Mouse (Mus musculus): ENCODE results near the gene Kcnmb3.
A peak's percentile ranks its signal among the peaks of the same experiment; 100 is the strongest.

Gene Kcnmb3

DNA sequence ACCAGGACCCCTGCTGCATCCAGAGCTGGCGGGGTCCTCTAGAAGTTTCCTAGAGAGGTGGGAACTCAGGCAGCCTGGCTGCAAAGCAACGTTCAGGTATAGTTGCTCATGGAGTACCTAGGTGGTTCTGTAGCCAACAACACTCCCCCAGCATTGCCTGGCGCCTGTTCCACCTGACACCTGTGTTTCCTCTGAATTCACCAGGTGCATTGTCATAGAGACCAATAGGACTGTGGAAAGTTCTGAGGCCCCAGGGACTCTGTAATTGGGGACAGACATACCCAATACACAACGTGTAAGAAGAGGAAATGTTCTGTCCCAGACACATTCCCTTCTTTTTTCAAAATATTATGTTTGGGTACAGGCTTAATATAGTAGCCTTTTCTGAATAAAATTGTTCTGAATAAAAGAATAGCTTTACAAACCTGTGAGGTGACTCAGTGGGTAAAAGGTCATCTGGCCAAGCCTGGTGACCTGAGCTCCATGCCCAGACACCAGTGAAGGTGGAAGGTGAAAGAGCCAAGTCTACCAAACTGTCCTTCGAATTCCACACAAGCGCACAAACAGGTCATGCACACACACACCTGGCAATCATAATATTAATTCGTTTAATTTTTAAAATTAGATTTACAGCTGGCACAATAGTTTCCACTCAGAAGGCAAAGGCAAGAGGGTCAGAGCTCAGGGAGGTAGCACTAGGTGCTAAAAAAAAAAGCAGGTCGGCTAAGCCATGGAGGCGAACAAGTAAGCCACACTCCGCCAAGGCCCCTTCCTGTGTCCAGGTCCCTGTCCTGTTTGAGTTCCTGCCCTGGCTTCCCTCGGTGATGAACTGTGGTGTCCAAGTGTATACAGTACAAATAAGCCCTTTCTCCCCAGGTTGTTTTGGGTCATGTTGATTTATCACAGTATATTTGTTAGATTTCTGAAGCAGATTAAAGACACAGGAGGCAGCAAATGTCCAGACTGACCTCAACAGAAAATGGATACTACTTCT is at the start of gene Kcnmb3:
Gene Kcnmb3, minus strand, starts transcription at position 135 of the 994 bp plus-strand sequence.
- no peak for DNase-seq (ENCODE audit: extremely low spot score)

DNA sequence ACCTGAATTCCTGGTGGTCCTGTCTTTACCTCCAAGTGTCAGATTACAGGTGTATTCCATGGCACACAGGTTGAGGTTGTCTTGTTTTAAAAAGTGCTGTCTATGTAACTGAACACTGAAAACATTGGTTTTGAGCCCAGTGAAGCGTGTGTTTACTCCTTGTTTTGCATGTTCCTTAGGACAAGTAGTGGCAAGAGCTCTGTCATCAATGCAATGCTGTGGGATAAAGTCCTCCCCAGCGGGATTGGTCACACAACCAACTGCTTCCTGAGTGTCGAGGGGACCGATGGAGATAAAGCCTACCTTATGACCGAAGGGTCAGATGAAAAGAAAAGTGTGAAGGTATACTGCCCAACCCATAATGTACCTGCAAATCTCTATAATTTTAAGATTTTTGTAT is 46.1 kb upstream of the Kcnmb3 start:
- no peak for DNase-seq (ENCODE audit: extremely low spot score)

GRCm38 (mm10) chr3:32537556-32537955 is 45.5 kb upstream of the Kcnmb3 start:
- DNase-seq (ENCODE audit: extremely low spot score): no peak

- no peak for DNase-seq (ENCODE audit: extremely low spot score)
Observed at GRCm38 (mm10) chr3:32535692-32536091, 43.7 kb upstream of the Kcnmb3 start.

DNA sequence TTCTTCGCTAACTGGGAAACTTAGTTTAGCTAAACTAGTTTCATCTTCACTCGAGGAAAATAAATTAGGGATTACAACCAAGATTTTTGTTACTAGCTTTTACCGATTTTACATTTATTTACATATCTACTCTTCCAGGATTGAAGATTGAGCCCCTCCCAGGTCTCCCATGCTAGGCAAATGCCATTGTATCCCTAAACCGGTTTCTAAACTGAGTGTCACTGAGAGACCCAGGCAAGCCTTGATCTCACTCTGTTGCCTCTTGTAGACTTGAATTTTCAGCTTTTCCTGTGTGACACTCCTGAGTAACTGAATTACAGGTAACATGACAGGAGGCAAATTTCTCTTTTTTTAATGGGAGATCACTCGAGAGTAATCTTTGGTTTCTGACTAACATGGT is 38.0 kb upstream of the Kcnmb3 start:
- DNase-seq (ENCODE audit: extremely low spot score): peak; percentile 20

- peak; percentile 93 for DNase-seq (ENCODE audit: extremely low spot score)
Observed at GRCm38 (mm10) chr3:32529303-32529898, 37.4 kb upstream of the Kcnmb3 start, which contains the start of gene Mfn1. TSS of gene Mfn1 (plus strand) at chr3:32529465.

GRCm38 (mm10) chr3:32527181-32527580 is 35.1 kb upstream of the Kcnmb3 start:
- DNase-seq (ENCODE audit: extremely low spot score): no peak

DNA sequence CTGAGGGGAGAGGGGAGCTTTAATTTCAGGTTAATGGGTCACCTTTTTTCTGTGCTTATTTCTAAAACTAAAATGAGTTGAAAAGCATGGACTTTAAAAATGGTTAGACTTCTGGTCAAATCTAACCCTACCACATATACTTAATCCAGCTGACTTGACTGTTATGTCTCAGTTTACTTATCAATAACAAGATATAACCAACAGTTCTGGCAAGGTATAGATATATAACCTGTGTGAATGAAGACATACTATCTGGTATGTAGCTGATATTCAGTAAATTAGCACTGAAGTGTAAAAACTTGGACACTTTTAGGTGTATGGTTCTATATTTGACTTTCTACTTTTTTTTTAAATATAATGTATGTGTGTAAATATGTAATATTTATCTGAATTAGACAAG is 21.5 kb upstream of the Kcnmb3 start:
- no peak for DNase-seq (ENCODE audit: extremely low spot score)

DNA sequence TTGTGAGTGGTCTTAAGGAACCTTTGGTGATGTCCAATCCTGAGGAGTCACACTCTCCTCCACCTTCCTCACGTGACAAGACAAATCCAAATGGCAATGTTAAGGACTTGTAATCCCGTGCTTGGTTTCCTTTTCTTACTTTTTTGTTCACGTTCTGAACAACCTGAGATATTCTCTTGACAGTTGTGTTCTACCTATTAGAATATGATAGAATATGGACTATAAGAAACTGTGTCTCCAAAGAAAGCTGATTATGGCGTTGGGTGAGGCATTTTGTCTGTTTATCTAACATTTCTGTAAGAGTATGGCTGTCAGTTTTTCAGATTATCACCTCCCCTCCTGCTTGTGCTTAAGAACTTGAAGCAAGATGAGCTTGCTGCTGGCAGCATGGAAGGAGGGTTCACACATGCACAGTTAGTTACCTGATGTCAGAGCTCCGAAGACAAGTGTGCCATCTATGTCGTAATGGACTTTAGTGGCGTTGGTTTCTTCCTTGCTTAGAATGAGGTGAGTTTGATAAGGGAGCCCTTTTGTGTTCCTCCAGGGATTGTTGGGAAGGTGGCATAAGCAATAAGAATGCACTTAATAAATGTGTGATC is 20.8 kb upstream of the Kcnmb3 start:
- no peak for DNase-seq (ENCODE audit: extremely low spot score)

GRCm38 (mm10) chr3:32511191-32511550 is 19.1 kb upstream of the Kcnmb3 start:
- no peak for DNase-seq (ENCODE audit: extremely low spot score)

GRCm38 (mm10) chr3:32510375-32511190 is 18.6 kb upstream of the Kcnmb3 start:
- DNase-seq (ENCODE audit: extremely low spot score): peak; percentile 100

- DNase-seq (ENCODE audit: extremely low spot score): no peak
Observed at GRCm38 (mm10) chr3:32509496-32510374, 17.7 kb upstream of the Kcnmb3 start, which contains the start of gene Zfp639. TSS of gene Zfp639 (plus strand) at chr3:32510259.

- DNase-seq (ENCODE audit: extremely low spot score): peak; percentile 79
Observed at GRCm38 (mm10) chr3:32508666-32509324, 16.8 kb upstream of the Kcnmb3 start.

DNA sequence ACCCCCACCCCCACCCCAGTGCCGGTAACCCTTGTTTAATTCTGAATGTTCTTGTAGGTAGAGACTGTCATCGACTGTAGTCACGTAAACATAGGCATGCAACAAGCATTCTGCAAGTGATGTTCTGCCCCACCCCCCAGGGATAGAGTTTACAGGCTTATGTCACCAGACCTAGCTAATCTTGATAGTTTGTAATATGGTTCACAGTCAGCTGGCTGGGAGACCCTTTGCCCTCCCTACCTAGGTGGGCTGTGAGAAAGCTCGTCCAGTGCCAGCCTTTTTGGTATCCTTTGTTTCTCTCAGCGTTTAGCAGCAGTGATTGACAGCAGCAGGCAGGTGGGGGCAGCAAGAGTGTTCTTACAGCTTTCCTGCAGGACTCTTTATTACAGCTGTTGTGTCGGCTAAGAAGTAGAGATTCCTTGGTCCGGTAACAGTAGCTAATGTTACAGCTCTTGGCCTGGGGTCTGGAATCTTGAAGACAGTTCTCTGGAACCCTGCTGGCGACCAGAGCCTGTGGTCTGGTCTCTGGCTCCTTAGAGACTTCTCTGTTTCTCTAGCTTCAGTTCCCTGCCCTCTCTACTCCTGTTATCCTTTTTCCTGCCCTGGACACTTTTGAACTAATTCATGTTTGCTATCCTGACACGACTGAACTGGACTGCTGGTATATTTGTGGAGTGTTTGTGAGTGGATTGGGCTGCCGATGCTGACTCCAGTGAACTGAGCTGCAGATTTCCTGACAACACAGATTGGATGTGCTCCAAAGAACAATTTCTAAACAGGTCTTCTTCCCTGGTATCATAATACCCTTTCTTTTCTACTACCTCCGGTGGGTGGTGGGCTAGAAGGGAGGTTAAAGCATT is 14.6 kb upstream of the Kcnmb3 start:
- DNase-seq (ENCODE audit: extremely low spot score): no peak

GRCm38 (mm10) chr3:32505841-32506240 is 13.8 kb upstream of the Kcnmb3 start:
- no peak for DNase-seq (ENCODE audit: extremely low spot score)

- no peak for DNase-seq (ENCODE audit: extremely low spot score)
Observed at GRCm38 (mm10) chr3:32500346-32500745, 8.3 kb upstream of the Kcnmb3 start.

DNA sequence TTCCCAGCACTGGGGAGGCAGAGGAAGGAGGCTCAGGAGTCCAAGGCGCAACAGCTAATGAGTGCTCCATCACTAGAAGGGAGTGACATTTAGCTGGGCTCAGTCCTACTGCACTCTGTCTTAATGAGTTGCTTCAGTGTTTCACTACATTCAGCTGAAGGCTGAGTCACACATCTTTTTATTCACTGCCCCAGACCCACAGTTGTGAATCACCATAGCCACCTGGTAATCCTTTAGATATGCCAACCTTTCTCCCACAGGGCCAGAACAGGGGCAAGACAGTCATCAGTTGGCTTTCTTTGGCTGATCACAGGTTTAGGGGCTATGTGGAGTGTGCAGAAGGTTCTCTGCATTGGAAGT is 4.7 kb upstream of the Kcnmb3 start:
- no peak for DNase-seq (ENCODE audit: extremely low spot score)

DNA sequence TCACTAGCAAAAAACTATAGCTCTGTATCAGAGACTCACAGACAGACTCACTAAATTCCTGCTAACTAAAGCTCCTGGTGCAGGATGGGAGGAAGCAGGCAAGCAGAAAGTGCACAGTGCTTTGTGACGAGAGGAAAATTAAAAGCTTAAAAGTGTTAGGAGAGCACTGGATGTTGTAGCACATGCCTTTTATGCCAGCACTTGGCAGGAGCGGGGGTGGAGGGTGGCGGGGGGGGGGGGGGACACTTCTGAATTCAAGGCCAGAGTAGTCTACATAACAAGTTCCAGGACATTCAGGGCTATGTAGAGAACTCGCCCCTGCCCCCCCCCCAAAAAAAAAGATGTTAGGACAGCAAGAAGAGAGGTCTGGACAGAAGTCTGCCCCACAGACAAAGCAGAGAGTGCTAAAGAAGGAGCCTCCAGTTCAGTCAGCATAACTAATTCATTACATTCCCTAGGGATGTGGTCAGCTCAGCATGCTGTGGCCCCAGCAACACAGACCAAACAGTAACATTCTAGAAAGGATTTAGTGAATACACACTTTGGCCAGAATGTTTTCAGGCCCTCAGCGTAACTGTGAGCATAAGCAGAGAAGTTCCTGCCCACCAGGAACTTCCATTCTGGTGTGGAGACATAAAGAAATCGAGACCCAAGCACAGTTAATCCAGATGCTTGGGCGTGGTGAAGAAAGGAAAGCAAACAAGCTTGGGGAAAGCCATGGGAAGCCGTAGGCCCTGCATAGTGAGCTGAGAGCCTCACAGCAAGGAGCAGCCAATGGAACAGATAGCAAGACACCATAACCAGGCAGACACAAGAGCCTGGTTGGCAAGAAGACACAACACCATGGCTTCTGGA is 4.1 kb upstream of the Kcnmb3 start:
- no peak for DNase-seq (ENCODE audit: extremely low spot score)

Data from embryo, embryonic 9.5 days (tissue).